In genomic region chr7:42693251-42693650, GRCm38 (mm10) we compare ENCODE assay signal across 9 mouse cellular contexts. TPM values are rescaled to one million over a fixed set of nuclear protein-coding genes. Genes with fewer than 3 reads are reported as not detected.
DNase-seq lines count a peak whose midpoint lies in the region; ATAC-seq and TF ChIP-seq lines count a peak whose summit lies in the region.
"Not testable (repeated sequence)": the region's sequence is repeated elsewhere in the genome, so short reads cannot be mapped to it uniquely, and the experiment has no call there.
"Had no signal": no experiment of that assay in that cellular context is flagged by ENCODE, and none has a peak within 500 bp of the region (broad histone marks: within the 10 kb centered on the region; RNA-seq: fewer than 3 reads in every experiment).

No protein-coding gene starts in this region.

- WGBS in forebrain, embryonic 14.5 days, result 4% methylated on average over 4 of the region's 4 CpGs
- under 1% methylated on average over 4 of the region's 4 CpGs for WGBS in heart, postnatal 0 days
- 0% methylated on average over 4 of the region's 4 CpGs for WGBS in kidney, embryonic 14.5 days
- WGBS in macrophage (ENCODE audit: missing documents), result 0% methylated on average over 4 of the region's 4 CpGs

- not testable (repeated sequence) for ATAC-seq in forebrain, embryonic 14.5 days; heart, postnatal 0 days (ENCODE audit: insufficient read depth, low read depth)
- ATAC-seq in kidney, embryonic 14.5 days (ENCODE audit: low FRiP score, low TSS enrichment), result peak; percentile 60; the same call in 1 of the 2 replicates

- H3K27ac ChIP-seq in ES-Bruce4 (ENCODE audit: insufficient read depth, low read length), result 0 out of 2 replicates have a peak overlapping the region, but pooled peaks have one; percentile 11
- not testable (repeated sequence) for H3K27ac ChIP-seq in forebrain, embryonic 14.5 days (ENCODE audit: low read depth, low read length); kidney, embryonic 14.5 days (ENCODE audit: low read depth, low read length)
- peak overlapping the region; percentile 71; the same call in 1 of the 2 replicates for H3K27ac ChIP-seq in heart, postnatal 0 days (ENCODE audit: low read depth)
- H3K27ac ChIP-seq in macrophage, result peak overlapping the region; percentile 39

- TF ChIP-seq CTCF in ES-Bruce4 (IDR thresholded peaks at IDR 0.05; ENCODE audit: low read depth, low read length); heart, postnatal 0 days (IDR thresholded peaks at IDR 0.05; ENCODE audit: low read depth): not testable (repeated sequence)

- H3K4me1 ChIP-seq in ES-Bruce4 (ENCODE audit: control insufficient read depth, insufficient read depth, low read length); forebrain, embryonic 14.5 days (ENCODE audit: control insufficient read depth, insufficient read depth, low read length); heart, postnatal 0 days (ENCODE audit: control insufficient read depth, insufficient read depth); kidney, embryonic 14.5 days (ENCODE audit: control insufficient read depth, insufficient read depth, low read length): not testable (repeated sequence)

- peak; percentile 9 for DNase-seq in cerebellum, adult 9-11 months
- peak; percentile 3 for DNase-seq in forebrain, embryonic 14.5 days (ENCODE audit: low spot score)
- DNase-seq in heart, postnatal 0 days (ENCODE audit: low spot score), result peak; percentile 25
- DNase-seq in liver, result peak; percentile 2
- DNase-seq in ovary, postnatal 36 days (ENCODE audit: low spot score), result peak; percentile 9

- not testable (repeated sequence) for H3K36me3 ChIP-seq in ES-Bruce4 (ENCODE audit: control insufficient read depth, insufficient read depth, low read length, poor library complexity, severe bottlenecking); forebrain, embryonic 14.5 days (ENCODE audit: control insufficient read depth, insufficient read depth, low read length); heart, postnatal 0 days (replicated peaks; ENCODE audit: control insufficient read depth, insufficient read depth, low read length); kidney, embryonic 14.5 days (ENCODE audit: control insufficient read depth, insufficient read depth, low read length); macrophage (ENCODE audit: inconsistent target)

- peak overlapping the region; percentile 51 for H3K4me2 ChIP-seq in forebrain, embryonic 14.5 days (ENCODE audit: low read length)
- peak overlapping the region; percentile 65 for H3K4me2 ChIP-seq in heart, postnatal 0 days (ENCODE audit: low read depth, low read length)
- H3K4me2 ChIP-seq in kidney, embryonic 14.5 days (replicated peaks; ENCODE audit: low read depth, low read length), result peak overlapping the region; percentile 44

- TF ChIP-seq EP300 in ES-Bruce4 (IDR thresholded peaks at IDR 0.05; ENCODE audit: insufficient read depth, low read depth, low read length); heart, postnatal 0 days (IDR thresholded peaks at IDR 0.05; ENCODE audit: low read depth): not testable (repeated sequence)

- H3K4me3 ChIP-seq in ES-Bruce4 (ENCODE audit: low read depth, low read length) (peak overlapping the region; percentile 37; the same call in 1 of the 2 replicates), macrophage (ENCODE audit: inconsistent target) (peak overlapping the region; percentile 64)
- H3K4me3 ChIP-seq in forebrain, embryonic 14.5 days (ENCODE audit: low read depth, low read length), result peak overlapping the region; percentile 41
- peak overlapping the region; percentile 74 for H3K4me3 ChIP-seq in heart, postnatal 0 days (ENCODE audit: low read depth, low read length)
- peak overlapping the region; percentile 54 for H3K4me3 ChIP-seq in kidney, embryonic 14.5 days (ENCODE audit: low read length)

- not testable (repeated sequence) for H3K9me3 ChIP-seq in ES-Bruce4 (replicated peaks; ENCODE audit: control insufficient read depth, insufficient read depth, low read length, poor library complexity, severe bottlenecking); forebrain, embryonic 14.5 days (replicated peaks; ENCODE audit: control insufficient read depth, low read length); heart, postnatal 0 days (replicated peaks; ENCODE audit: control insufficient read depth, low read length); kidney, embryonic 14.5 days (ENCODE audit: control insufficient read depth, low read length)

- peaks cover 14% of the 10 kb centered on the region; the same call in 1 of the 2 replicates for H3K79me2 ChIP-seq in macrophage (ENCODE audit: inconsistent target)

- not testable (repeated sequence) for H3K27me3 ChIP-seq in ES-Bruce4 (ENCODE audit: control insufficient read depth, insufficient read depth, low read length, poor library complexity, severe bottlenecking); forebrain, embryonic 14.5 days (replicated peaks; ENCODE audit: control insufficient read depth, insufficient read depth, low read length); heart, postnatal 0 days (ENCODE audit: control insufficient read depth, insufficient read depth, low read length); kidney, embryonic 14.5 days (ENCODE audit: control insufficient read depth, insufficient read depth, low read length)

- TF ChIP-seq POLR2A in ES-Bruce4 (IDR thresholded peaks at IDR 0.05; ENCODE audit: insufficient read depth, low read length), result not testable (repeated sequence)

- H3K9ac ChIP-seq in ES-Bruce4 (ENCODE audit: low read depth, poor library complexity, severe bottlenecking), result peak overlapping the region; percentile 20; the same call in 1 of the 2 replicates
- peak overlapping the region; percentile 63; the same call in 1 of the 2 replicates for H3K9ac ChIP-seq in forebrain, embryonic 14.5 days (ENCODE audit: low read length)
- H3K9ac ChIP-seq in heart, postnatal 0 days (replicated peaks; ENCODE audit: low read depth, low read length), result peak overlapping the region; percentile 63
- H3K9ac ChIP-seq in kidney, embryonic 14.5 days (ENCODE audit: low read depth, low read length), result peak overlapping the region; percentile 58

RNA-seq across cellular contexts. Expression of gene Zfp975, which starts 0.7 kb away (rescaled TPM):
- 22.5 and 22.9 TPM in 2 replicates for polyA plus RNA-seq in ES-Bruce4 (2011; ENCODE audit: insufficient read depth, insufficient read length, low read depth, missing spikeins)
- 4.6 and 6.5 TPM in 2 replicates for polyA plus RNA-seq in forebrain, embryonic 14.5 days (2014; fragmentation: Nextera tagmentation; extraction: Ambion mirVana)
- total RNA-seq in heart, postnatal 0 days (2014; rRNA removed; ENCODE audit: low replicate concordance), result 0.23 and 0.31 TPM in 2 replicates
- 4.1 and 4.3 TPM in 2 replicates for polyA plus RNA-seq in heart, postnatal 0 days (2015; fragmentation: Nextera tagmentation; extraction: Ambion mirVana)
- 9.2 and 9.7 TPM in 2 replicates for polyA plus RNA-seq in kidney, embryonic 14.5 days (2014; fragmentation: Nextera tagmentation; extraction: Ambion mirVana)
- 10 to 100 TPM in 19 of 26 experiments, 1 to 10 TPM in 7; 2.6 to 38.1 (median 16.2) TPM for total RNA-seq in macrophage (2018; cell fraction: chromatin; rRNA removed)
- 1 to 10 TPM in 22 of 26 experiments, under 1 TPM in 4; 0.57 to 5.7 (median 3.5) TPM for total RNA-seq in macrophage (2018; cell fraction: cytosol; rRNA removed)
- 10 to 100 TPM in 11 of 26 experiments, 1 to 10 TPM in 15; 1.4 to 28.0 (median 8.6) TPM for total RNA-seq in macrophage (2018; cell fraction: nucleus; rRNA removed)
- polyA plus RNA-seq in macrophage (2018), result 2.5 to 6.2 TPM (median 2.9 TPM) in 3 replicates

RNA-seq across cellular contexts. Expression of gene Gm17067, which starts 33.6 kb away (rescaled TPM):
- 25.2 and 32.4 TPM in 2 replicates for polyA plus RNA-seq in ES-Bruce4 (2011; ENCODE audit: insufficient read depth, insufficient read length, low read depth, missing spikeins)
- not detected in 2 replicates for polyA plus RNA-seq in forebrain, embryonic 14.5 days (2014; fragmentation: Nextera tagmentation; extraction: Ambion mirVana)
- total RNA-seq in heart, postnatal 0 days (2014; rRNA removed; ENCODE audit: low replicate concordance), result not detected in 2 replicates
- not detected in 2 replicates for polyA plus RNA-seq in heart, postnatal 0 days (2015; fragmentation: Nextera tagmentation; extraction: Ambion mirVana)
- polyA plus RNA-seq in kidney, embryonic 14.5 days (2014; fragmentation: Nextera tagmentation; extraction: Ambion mirVana), result 0.07 TPM in 1 of 2 replicates, not detected in the other
- total RNA-seq in macrophage (2018; cell fraction: chromatin; rRNA removed), result not detected
- not detected for total RNA-seq in macrophage (2018; cell fraction: cytosol; rRNA removed)
- total RNA-seq in macrophage (2018; cell fraction: nucleus; rRNA removed), result not detected
- not detected in 3 replicates for polyA plus RNA-seq in macrophage (2018)
- total RNA-seq: layer of hippocampus, adult 18-20 months had no signal

RNA-seq across cellular contexts. Expression of gene Zfp976, which starts 50.9 kb away (rescaled TPM):
- polyA plus RNA-seq in ES-Bruce4 (2011; ENCODE audit: insufficient read depth, insufficient read length, low read depth, missing spikeins), result 11.7 and 14.6 TPM in 2 replicates
- 1.9 and 2.4 TPM in 2 replicates for polyA plus RNA-seq in forebrain, embryonic 14.5 days (2014; fragmentation: Nextera tagmentation; extraction: Ambion mirVana)
- 0.19 and 1.4 TPM in 2 replicates for total RNA-seq in heart, postnatal 0 days (2014; rRNA removed; ENCODE audit: low replicate concordance)
- polyA plus RNA-seq in heart, postnatal 0 days (2015; fragmentation: Nextera tagmentation; extraction: Ambion mirVana), result 0.77 and 0.83 TPM in 2 replicates
- 3.7 and 5.4 TPM in 2 replicates for polyA plus RNA-seq in kidney, embryonic 14.5 days (2014; fragmentation: Nextera tagmentation; extraction: Ambion mirVana)
- total RNA-seq in macrophage (2018; cell fraction: chromatin; rRNA removed), result 10 to 100 TPM in 1 of 26 experiments, 1 to 10 TPM in 24, under 1 TPM in 1; 0.74 to 10.3 (median 5.0) TPM
- 1 to 10 TPM in 22 of 26 experiments, under 1 TPM in 4; 0.57 to 2.5 (median 1.7) TPM for total RNA-seq in macrophage (2018; cell fraction: cytosol; rRNA removed)
- 1 to 10 TPM in 24 of 26 experiments, under 1 TPM in 2; 0.77 to 9.2 (median 3.8) TPM for total RNA-seq in macrophage (2018; cell fraction: nucleus; rRNA removed)
- 1.3 to 2.1 TPM (median 1.8 TPM) in 3 replicates for polyA plus RNA-seq in macrophage (2018)

Comparison
In these comparisons a context has a peak if more than half of its experiments do, and no peak if none do; other contexts are left out.
1. RNA of gene Gm17067, which starts 33.6 kb away (polyA plus RNA-seq): 25.2 to 32.4 TPM in ES-Bruce4; not detected in forebrain, embryonic 14.5 days, not detected in heart, postnatal 0 days, 0.07 TPM in kidney, embryonic 14.5 days and not detected in macrophage; every median in the first group is over 10 times any median in the second.
2. Peak in every context shown above with its lines, with median percentiles within 50 percentile points of each other: H3K4me3 ChIP-seq, H3K9ac ChIP-seq, DNase-seq and H3K4me2 ChIP-seq.